Mouse (Mus musculus) left cerebral cortex, adult 18-20 months (tissue): ENCODE results near the gene Hist1h3g. TPM values are rescaled to one million over a fixed set of nuclear protein-coding genes. Genes with fewer than 3 reads are reported as not detected.

Experiments
- DNase-seq, 2 experiments: peaks; one replicate each; pipeline ENCODE4 v3.0.0; 2021 to 2022; ENCODE audit warnings: low spot score in 2 of 2, mixed read lengths in 1 of 2
- long read RNA-seq, 2 experiments: library from polyadenylated mRNA; stranded (forward); transcript quantifications; one replicate each; pipeline ENCODE4 v2.0.0; 2021
- total RNA-seq, 2 experiments: library from RNA; stranded (reverse); gene quantifications; 2 replicates each; pipeline ENCODE4 v1.2.3; 2021

Hist1h3g gene
- total RNA-seq, result 1 to 10 TPM; 3.1 to 3.5 TPM
- long read RNA-seq, experiment 1, result 0 reads
- long read RNA-seq, experiment 2, result 0 reads

DNA sequence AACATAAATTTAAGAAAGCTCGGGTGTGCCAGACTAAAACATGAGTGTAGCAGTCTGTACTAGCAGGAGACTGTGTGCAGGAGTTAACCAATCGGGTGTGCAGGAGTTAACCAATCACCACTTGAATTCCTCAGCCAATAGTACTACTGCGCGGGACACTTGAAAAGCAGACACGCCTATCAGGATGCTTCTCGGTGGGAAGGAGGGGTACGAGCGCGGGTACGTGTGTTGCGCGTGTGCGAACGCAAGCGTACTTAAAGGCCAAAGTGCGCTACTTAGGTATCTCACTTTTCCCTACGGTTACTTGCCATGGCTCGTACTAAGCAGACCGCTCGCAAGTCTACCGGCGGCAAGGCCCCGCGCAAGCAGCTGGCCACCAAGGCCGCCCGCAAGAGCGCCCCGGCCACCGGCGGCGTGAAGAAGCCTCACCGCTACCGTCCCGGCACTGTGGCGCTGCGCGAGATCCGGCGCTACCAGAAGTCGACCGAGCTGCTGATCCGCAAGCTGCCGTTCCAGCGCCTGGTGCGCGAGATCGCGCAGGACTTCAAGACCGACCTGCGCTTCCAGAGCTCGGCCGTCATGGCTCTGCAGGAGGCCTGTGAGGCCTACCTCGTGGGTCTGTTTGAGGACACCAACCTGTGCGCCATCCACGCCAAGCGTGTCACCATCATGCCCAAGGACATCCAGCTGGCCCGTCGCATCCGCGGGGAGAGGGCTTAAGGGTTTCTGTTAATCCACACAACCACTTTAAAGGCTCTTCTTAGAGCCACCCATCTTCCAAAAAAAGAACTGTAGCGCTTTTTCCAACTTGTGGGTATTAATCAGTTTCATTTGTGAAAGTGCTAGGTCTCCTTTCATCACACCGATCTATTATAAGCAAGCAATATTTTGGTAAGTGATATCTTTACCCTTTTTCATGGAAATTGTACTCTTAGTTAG lies at the start of gene Hist1h3g:
Hist1h3g (plus strand) TSS at position 286 of the 939 bp plus-strand sequence.
- DNase-seq, result peak; percentile 88 to 91

DNA sequence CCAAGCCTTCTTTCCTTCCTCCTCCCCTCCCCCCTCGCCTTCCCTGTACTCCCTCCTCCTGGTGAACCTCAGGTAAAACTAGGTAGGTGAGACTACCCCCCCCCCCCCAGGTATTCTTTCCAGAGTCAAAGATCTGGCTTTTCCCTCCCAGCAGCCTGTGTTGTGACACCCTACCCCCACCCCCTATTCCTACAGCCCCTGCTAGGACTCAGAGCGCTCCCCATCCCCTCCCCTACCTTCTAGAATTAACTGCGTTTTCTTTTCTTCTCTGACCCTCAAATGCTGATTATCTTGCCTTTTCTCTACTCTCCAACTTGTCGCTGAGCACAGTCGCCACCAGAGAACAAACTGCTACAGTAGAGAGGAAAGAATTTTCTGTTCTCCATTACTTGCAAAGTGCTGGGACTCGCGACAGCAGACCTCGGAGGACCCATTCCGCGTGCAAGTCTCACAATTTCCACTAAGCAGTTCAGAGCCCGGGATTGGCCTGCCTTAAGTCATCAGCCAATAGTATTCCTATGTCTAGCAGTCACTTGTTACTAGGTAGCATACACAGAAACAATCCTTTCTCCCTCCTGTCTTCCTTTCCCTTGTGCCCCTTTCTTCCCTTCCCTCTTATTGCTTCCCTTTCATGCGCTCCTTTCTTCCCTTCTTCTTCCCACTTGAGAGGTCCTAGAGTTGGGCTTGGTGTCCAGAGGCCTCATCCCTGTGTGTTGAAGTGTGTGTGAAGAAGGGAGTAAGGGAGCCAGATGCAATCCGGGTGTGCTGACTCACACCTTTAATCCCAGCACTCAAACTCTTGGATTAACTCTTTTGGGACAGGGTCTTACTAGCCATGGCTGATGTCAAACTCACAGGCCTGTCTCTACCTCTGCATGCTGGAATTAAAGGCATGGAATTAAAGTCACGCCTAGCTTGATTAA lies 46.6 kb upstream of the Hist1h3g start, which contains the start of gene Btn2a2:
Btn2a2 (minus strand) TSS at position 458 of the 923 bp plus-strand sequence.
- peak; percentile 48 to 59 for DNase-seq

DNA sequence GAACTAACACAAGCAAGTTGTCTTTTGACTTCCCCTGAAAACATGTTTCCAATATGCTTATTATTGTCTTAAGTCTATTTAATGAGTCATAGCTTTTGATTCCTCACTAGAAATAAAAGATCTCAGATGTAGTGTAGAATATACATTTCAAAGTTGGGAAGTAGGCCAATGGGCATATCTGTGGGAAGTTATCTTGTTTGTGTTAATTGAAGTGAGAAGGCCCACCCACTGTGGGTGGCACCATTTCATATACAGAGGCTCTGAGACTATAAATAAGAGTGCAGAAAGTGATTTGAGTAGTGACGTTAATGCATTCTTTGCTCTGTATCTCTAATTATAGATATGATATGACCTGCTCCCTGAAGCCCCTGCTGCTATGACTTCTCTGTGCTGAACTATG lies 44.4 kb upstream of the Hist1h3g start:
- DNase-seq, result no peak

DNA sequence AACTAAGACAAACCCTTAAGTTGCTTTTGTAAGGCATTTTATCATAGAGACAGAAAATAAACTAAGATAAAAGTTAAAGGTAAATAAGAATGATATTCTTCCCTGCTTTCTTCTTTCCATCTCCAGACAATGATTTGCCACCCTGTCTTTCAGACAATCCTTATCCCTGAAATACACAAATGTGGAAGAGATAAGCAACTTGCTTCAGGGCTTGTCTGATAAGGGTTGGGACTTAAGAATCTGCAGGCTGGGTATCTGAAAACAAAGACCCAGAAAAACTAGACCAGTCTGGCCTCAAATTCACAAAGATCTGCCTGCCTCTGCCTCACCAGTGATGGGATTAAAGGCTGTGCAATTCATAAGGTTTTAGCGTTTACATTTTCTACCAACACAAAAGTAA lies 44.0 kb upstream of the Hist1h3g start:
- DNase-seq, result no peak

DNA sequence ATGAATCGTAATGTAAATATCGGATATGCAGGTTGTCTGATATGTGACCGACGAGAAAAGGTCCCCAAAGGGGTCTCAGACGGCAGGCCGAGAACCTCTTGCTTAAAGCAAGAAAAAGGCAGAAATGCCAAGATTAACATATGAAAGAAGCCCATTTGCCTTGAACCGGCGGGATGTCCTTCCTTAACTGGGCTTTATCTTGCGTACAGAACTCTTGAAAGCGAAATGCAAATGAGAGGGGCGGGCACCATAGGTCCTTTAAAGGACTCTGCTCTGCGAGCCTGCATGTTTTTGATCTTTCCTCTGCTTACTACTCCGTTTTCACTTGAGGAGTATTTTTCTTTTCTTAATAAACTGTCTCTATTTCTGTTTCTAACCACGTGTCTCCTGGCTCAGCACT lies 43.2 kb upstream of the Hist1h3g start:
- no peak for DNase-seq

DNA sequence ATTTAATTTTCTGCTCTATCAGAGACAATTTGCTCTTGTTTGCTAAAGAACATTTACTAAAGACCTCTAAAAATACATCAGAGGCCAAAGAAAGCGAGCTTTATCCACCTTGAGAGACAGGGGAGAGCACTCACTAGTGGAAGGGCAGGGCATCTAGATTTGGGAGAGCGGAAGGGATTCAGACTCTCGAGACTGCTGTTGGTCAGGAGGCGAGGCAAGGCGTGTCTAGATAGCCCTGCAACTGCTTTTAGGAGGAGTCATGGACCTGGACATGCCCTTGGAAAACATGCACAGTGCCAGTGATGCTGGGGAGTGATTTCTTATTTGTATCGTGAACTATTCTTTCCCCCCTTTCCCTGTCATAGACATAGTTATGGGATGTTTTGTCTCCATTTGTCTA lies 39.7 kb upstream of the Hist1h3g start:
- DNase-seq, result no peak

DNA sequence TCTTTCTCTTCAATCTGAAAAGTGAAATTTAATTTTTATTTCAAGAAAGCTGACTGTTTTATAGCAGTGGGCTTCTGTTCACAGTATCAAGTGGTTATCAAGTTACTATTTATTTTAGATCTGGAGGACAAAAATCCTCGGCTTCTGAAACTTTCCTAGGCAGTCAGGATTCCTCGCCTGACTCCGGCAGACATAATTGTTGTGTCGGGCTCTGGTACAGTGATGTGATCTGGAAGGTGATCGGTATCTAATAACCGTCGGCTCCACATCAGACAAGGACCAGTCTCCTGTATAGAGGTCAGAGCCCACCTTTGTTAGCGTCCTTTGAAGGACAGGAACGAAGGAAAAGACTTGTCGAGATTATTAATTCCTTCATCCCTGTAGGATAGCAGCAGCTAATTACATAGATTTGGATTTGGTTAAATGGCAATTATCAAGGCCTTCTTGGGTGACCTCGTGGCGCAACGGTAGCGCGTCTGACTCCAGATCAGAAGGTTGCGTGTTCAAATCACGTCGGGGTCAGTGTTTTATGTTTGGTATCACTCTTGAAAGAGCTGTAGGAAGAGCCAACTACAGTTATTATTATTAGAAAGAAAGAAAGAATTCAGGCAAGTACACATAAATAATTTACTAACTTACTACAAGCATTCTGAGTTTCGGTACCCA lies 37.4 kb upstream of the Hist1h3g start:
- DNase-seq, result peak in 1 of 2 experiments; percentile 39

DNA sequence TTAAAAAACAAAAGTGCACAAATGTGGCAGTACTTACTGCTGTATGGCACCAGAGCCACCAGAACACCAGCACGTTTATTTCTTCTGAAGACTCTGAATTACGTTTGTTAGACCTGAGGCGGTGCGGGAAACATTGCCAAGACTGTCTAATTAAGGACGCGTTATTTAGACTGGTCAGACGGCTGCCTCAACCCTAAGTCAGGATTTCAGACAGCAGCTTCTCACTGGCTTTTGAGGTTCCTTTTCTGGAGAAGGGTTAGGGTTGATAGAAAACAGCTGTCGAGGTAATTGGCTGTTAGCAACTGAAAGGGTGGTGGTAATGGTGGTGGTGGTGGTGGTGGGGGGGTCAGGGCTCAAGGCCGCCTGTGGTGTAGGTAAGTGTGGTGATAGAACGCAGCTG lies 36.6 kb upstream of the Hist1h3g start:
- DNase-seq, result no peak

DNA sequence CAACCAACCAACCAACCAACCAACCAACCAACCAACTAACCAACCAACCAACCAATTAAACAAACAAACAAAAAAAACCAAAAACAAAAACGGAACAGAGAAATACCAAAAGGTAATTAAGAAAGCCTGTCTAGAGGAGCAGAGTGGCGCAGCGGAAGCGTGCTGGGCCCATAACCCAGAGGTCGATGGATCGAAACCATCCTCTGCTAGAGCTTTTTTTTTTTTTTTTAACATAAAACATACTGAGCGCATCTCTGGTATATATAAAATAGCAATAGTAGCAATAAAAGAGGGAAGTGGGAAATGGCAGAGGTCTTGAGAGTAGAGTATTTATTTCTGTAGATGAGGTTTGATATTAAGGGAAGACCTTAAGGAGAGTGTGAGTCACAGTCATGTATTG lies 35.3 kb upstream of the Hist1h3g start:
- DNase-seq, result no peak

DNA sequence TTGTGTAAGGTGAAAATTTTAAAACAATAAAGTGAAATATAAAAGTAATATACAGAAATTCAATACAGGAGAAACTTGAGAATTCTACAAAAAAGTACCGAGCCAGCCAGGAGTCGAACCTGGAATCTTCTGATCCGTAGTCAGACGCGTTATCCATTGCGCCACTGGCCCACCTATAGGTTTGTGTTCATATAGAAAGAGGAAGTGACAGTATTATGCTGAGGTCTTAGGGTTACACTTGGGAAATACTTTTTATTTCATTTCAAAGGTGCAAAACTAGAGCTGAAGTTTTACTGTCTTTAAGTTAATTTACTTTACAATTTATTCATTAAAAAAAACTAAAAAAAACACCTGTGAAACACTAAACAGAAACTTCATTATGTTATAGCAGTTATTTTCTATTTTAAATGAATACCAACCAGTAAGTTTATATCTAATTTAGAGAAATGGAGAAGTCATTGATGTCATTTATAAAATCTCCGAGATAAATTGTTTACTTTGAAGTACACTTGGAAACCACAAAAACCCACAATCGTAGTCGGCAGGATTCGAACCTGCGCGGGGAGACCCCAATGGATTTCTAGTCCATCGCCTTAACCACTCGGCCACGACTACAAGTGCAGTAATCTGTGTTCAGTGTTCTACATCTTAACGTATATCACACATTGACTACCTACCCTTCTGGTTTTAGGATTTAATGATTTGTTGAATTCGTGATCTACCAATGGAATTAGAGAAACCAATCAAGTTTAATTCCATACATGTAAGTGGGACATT lies 34.6 kb upstream of the Hist1h3g start:
- peak; percentile 73 to 80 for DNase-seq

DNA sequence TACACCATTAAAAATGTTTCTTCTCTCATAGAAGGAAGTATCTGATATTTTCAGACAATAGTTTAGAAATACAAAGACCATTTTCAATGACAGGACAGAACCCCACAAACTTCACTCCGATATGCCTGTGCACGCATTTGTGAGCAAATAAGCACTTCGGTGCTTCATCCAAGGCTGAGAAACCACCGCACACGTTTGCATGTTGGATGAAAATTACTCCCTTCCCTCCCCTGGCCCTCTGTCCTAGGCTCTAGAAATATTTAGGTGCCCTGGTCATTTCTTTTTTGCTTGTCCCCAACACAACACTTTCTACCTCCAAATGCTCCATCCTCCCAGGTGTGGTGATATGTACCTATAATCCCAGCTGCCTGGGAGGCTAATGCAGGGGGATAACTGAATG lies 33.7 kb upstream of the Hist1h3g start:
- no peak for DNase-seq

DNA sequence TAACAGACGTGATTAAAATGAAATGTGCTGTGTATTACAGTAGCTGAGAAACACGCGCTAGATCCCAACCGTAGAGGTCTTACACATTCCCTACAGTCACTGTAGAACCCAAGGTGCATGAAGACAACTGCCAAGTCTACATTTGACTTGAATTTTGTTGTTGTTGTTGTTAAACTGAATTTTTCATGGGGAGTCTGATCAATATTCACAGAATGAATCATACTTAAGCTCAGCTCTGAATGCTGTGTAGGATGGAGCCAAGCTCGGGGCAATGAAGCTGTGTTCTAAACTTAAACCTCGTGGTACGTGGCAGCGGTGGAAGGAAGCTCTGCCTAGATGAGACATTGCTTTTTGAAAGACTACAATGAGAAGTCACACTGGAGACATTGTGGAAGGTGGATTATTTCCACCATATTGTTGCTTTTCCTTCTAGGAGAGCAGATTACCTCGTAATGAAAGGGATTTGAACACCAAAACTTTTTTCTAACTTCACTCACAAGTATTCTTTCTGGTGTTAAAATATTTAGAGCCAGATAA lies 33.1 kb upstream of the Hist1h3g start:
- no peak for DNase-seq

DNA sequence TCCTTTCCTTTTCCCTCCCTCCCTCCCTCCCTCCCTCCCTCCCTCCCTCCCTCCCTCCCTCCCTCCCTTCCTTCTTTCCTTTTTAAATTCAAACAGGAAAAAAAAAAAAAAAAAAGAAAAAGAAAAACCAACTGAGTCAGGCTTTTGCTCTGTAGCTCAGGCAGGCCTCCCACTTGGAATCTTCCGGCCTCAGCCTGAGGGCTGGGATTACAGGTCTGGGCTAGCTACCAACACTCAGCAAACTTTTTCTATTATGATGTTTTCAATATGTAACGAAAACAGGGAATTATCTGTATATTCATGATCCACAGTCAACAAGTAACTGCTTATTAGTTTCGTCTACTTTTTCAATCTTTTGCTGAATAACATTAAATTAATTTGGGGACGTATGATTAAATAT lies 32.3 kb upstream of the Hist1h3g start:
- no peak for DNase-seq

DNA sequence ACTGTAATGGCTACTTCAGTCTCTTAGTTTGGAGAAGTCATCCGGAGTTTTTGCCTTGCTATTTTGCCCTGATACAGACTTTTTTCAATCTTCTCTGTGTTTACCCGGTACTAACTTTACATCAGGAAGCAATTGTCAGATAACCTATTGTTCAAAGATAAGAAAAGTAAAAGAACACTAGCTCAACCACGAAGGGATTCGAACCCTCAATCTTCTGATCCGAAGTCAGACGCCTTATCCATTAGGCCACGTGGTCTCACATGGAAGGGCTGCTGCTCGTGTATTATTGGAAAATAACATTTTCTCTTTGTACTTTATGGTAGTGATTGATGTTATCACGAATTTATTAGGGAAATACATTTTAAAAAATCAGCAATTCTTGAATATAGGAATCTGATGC lies 31.4 kb upstream of the Hist1h3g start:
- DNase-seq, result peak; percentile 51 to 67

DNA sequence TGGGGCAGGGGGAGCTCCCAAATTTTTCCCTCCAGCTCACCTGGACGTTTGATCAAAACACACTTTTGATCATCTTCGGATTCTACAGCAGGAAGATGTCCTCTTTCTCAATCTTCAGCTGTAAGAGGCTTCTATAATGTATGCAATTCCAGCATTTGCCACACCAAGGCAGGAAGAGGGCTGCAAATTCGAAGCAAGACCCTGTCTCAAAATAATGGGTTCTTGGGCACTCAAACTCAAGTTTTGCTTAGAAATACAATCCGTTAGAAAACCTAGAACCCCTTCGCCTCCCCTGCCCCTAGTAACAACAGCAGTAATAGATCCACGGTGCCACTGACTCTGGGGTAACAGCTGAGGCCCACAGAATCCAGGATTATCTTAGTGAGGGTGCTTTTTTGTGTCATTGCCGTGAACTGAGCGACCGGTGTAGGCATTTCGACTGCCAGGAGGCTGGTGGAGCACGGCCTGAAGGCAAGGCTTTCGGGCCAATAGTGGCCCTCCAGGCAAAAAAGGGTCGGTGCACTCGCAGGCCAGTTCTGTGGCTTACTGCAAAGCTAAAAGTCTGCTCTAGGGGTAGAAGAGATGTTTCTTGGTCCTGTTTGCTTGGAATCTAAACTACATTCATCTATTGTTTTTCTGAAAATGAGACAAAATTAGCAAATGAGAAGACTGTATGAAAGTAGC lies 29.4 kb upstream of the Hist1h3g start:
- no peak for DNase-seq

DNA sequence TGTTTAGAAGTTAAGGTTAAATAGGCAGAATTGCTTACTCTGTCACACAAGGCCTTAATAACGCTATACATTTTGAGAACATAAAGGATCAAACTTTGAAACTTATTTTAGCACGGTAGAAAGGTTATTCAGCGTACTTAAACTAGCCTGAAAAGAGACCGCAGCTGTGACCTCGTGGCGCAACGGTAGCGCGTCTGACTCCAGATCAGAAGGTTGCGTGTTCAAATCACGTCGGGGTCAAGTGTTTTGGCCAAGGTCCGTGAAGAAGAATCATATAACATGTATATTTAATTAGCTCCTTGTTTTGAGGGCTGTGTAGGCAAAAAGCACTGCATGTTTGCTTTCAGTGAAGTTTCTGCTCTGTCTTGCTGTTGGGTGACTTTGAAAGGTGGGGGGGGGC lies 28.9 kb upstream of the Hist1h3g start:
- DNase-seq, result peak in 1 of 2 experiments; percentile 26

DNA sequence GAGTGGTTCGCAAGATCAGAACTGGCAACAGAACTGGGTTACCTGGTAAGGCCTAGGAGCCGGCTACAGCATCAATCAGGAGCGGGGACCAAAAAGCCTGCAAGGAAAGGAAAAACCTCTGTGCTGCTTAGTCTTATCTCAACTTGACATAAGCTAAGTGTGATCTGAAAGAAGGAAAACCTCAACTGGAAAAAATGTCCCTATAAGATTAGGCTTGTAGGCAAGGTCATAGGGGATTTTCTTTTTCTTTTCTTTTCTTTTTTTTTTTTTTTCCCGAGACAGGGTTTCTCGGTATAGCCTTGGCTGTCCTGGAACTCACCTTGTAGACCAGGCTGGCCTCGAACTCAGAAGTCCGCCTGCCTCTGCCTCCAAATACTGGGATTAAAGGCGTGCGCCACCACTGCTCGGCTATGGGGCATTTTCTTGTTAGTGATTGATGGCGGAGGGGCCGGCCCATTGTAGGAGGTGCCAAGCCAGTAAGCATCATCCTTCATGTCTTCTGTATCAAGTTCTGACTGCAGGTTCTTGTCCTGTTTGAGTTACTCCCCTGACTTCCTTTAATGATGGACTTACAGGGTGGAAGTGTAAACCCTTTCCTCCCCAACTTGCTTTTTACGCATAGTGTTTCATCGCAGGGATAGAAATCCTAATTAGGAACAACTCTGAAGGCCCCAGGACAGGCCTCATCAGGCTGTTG lies 28.3 kb upstream of the Hist1h3g start:
- DNase-seq, result no peak

DNA sequence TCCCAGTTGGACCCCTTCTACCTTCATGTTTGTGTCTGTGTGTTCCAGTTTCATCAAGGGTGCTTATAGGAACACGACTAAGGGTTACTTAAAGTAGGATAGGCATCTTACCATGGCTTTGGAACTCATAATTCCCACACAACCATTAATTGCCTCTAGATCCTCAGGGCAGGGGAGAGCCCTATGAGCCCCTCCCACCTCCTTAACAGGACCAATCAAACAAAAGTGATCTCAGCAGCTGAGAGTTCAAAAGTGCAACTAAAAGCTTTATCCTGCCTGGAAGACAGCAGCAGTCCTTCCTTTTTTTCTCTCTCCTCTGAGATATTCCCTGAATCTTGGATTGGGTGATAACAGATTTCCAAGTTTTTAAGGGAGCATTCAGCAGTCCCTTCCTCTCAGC lies 25.1 kb upstream of the Hist1h3g start:
- no peak for DNase-seq

DNA sequence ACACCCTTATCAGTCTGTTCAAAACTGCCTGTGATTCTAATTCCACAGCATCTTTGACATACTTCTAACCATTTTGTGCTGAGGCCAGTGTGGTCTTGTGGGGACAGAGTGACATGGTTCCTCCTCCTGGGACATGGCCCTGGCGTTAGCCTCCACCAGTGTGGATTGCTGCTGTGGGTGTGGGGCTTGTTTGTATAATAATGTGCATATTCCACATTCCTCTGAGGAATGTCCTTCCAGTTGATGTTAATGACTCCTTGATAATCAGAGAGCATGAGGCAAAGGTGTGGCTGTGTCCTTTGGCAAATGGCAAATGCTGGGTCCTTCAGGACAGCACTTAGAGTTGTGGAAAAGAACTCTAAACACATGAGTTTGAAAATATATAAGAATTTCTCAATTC lies 21.7 kb upstream of the Hist1h3g start:
- no peak for DNase-seq
